Mouse (Mus musculus) cerebellum, adult 8-10 months (tissue): ENCODE data around the gene Kcna1.

Experiments used
- DNase-seq: peaks from one replicate; pipeline ENCODE4 v3.0.0; 2022

The Kcna1 gene

GRCm38 (mm10) chr6:126646381-126646780 lies at the start of gene Kcna1:
Gene Kcna1, minus strand, starts transcription at chr6:126646384.
- DNase-seq: no peak

- no peak for DNase-seq
Measured at GRCm38 (mm10) chr6:126687120-126687519, 40.9 kb upstream of the Kcna1 start.

GRCm38 (mm10) chr6:126685135-126685534 lies 39.0 kb upstream of the Kcna1 start:
- no peak for DNase-seq

GRCm38 (mm10) chr6:126678961-126679360 lies 32.8 kb upstream of the Kcna1 start:
- DNase-seq: peak; percentile 48

GRCm38 (mm10) chr6:126667001-126667400 lies 20.8 kb upstream of the Kcna1 start:
- DNase-seq: peak; percentile 65

- DNase-seq: no peak
Measured at GRCm38 (mm10) chr6:126666091-126666490, 19.9 kb upstream of the Kcna1 start.

- no peak for DNase-seq
Measured at GRCm38 (mm10) chr6:126664569-126664968, 18.4 kb upstream of the Kcna1 start.

- no peak for DNase-seq
Measured at GRCm38 (mm10) chr6:126657646-126658394, 11.6 kb upstream of the Kcna1 start.

GRCm38 (mm10) chr6:126653561-126653960 lies 7.4 kb upstream of the Kcna1 start:
- no peak for DNase-seq

GRCm38 (mm10) chr6:126645644-126646358 lies 383 bp downstream of the Kcna1 start:
- peak; percentile 80 for DNase-seq

GRCm38 (mm10) chr6:126645044-126645541 lies 1.1 kb downstream of the Kcna1 start:
- DNase-seq: peak; percentile 76

- DNase-seq: peak; percentile 84
Measured at GRCm38 (mm10) chr6:126644181-126645043, 1.8 kb downstream of the Kcna1 start.

GRCm38 (mm10) chr6:126643341-126644055 lies 2.7 kb downstream of the Kcna1 start:
- DNase-seq: peak; percentile 57

GRCm38 (mm10) chr6:126642856-126643321 lies 3.3 kb downstream of the Kcna1 start:
- peak; percentile 81 for DNase-seq

- no peak for DNase-seq
Measured at GRCm38 (mm10) chr6:126628451-126628850, 17.7 kb downstream of the Kcna1 start.

GRCm38 (mm10) chr6:126618455-126618854 lies 27.7 kb downstream of the Kcna1 start:
- no peak for DNase-seq

- DNase-seq: peak; percentile 54
Measured at GRCm38 (mm10) chr6:126610746-126611145, 35.4 kb downstream of the Kcna1 start.

- DNase-seq: peak; percentile 48
Measured at GRCm38 (mm10) chr6:126609193-126609947, 36.8 kb downstream of the Kcna1 start.

- no peak for DNase-seq
Measured at GRCm38 (mm10) chr6:126601843-126602326, 44.3 kb downstream of the Kcna1 start.

GRCm38 (mm10) chr6:126599201-126599995 lies 46.8 kb downstream of the Kcna1 start:
- DNase-seq: peak; percentile 66
